Mouse (Mus musculus) thymus, postnatal 25 days (tissue): Measurements from ENCODE around the gene Gas2.

Experiments used
- DNase-seq: peaks from one replicate; pipeline ENCODE4 v3.0.0; 2022

Gas2 gene

DNA sequence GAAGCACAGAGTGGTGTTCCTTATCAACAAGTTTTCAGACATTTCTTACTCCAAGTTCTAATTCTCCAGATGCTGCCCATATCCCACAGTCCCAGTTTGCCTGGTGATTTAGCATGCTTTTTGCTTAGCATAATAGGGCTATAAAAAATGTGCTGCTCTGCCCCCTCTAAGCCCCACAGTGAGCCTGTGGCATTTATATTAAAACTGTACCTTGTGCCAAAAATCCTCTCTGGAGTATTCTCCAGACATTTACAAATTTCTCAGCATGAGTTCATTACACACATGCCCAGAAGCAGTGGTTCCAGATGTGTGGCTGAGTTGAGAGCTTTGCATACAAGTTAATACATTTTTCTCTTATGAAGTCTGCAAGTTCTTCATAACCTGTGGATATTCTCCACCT is 107.6 kb downstream of the Gas2 start:
- no peak for DNase-seq

DNA sequence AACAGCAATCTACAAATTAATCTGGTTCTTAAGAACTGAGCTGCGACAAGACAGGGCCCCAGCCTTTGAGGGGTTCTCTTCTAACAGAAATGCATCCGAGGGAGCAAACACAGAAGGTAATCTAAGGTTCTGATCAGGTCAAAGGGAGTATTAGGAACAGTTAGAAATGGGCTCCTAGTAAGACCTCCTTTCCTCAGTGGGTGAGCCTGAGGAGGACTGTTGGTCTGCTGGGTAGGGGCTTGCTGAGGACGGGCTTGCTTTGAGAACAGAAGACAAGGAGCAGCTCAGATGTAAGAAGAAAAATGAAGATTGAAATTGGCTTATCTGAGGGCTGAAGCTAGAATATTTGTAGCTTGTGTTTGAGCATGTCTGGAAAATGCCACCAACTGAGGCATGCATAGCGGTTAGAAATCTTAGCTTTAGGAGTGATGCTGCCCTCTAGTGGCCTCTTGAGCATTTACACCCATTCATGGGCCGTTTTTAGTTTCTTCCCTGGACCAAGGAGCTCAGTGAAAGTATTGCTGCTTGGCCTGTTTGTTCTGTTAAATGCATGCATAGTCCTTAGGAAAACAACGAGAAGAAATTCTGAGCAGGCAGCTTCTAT is 110.5 kb downstream of the Gas2 start:
- peak; percentile 9 for DNase-seq

DNA sequence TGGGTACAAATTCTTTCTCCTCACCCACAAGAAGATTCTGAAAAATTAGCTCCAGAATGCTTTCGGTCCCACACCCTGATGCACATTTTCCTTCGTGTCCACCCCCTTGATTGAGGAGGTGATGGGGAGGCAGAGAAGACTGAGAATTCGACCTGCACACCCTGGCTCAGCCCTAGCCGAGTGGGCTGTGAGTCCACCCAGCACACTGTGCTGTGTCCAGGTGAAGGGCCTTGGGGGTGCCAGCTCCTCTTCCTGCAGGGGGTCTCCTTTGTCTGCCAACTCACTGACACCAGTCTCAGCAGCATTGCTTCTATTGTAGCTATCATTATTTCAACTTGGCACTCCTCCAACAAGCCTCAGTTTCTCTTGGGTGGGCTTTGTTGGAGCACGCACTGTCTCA is 111.3 kb downstream of the Gas2 start:
- no peak for DNase-seq

DNA sequence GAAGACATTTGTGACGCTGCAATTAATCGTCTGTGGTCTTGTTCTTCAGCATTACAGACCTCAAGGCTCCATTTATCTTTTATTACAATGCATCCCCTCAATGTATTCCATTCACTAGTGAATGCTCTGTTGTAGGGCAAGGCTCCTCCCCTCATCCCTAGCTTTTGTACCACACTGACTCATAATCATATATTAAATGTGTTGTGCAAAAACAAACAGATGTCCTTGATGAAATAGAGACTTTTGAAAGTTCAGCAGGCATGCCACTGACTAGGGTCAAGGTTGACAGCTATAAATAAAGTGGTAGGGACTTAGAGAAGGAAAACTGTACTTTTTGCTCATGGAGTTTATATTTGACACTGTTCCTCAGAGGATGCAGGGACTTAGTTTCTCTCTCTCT is 111.7 kb downstream of the Gas2 start:
- DNase-seq, result no peak

DNA sequence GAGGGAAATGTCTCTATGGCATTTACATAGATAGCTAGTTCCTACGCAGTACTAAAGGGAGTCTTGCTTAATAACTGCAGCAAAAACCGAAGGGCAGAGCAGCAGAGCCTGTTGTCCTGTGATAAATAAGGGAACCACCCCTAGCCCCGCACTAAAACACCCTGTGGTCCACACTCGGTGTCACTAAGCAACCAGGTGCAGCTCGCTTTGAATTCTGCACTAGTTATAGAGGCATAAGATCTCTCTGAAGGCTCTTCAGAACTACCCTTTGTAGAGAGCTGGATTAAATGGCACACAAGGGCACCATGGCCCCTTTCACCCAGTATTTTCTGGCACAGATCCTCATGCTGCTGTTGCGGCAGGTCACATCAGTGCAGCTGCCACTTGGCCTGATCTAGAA is 113.4 kb downstream of the Gas2 start:
- no peak for DNase-seq

DNA sequence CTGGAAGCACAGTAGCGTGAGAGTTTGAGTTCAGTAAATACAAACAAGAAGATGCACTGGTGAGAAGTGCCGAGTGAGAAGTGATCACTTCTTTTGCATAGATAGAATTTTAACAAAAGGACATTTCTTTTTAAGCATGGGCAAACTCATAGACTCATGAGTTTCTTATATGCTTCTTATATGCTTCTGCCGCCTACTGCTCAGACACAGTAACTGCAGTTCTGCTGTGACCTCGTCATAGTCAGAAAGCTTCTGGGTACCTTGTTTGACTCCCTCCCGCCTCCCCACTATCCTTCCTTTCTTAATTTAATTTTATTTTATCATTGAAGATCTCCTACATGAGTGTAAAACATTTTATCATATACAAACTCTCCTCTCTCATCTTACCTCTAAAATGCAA is 117.5 kb downstream of the Gas2 start:
- no peak for DNase-seq

DNA sequence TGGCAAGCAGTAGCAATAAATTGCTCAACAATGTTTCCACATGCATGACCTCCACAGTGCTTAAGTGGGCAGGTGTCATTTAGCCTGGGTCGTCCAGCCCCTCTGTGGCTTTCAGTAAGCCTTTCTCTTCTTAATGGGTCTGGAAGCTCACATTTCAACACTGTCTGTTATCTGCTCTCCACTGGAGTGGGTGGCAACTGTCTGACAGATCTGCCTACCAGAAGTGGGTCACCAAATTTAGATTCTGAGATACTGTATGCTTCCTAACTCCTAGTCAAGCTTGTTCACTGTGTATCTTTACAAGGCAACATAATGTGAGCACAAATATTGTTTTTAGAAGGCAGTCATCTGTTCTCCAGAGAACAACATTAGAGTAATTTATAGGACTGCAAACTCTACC is 120.5 kb downstream of the Gas2 start:
- DNase-seq, result no peak

DNA sequence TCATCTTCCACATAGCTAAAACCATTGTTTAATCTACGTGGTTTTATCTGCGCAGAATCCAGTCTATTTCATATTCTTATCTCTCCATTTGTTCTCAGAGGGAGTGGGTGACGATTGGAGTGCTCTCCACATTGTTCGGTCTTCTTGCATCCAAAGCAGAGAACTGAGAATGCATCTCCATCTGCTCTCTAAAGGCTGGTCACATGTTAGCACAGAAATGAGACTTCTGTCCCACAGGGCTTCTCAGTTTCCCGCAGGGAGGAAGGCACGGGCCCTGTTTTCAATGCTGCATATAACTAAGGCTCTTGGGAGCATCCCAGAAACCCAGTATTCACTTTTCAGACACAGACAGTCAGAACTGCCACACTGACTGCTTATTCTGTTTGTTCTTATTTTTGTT is 123.9 kb downstream of the Gas2 start:
- no peak for DNase-seq

DNA sequence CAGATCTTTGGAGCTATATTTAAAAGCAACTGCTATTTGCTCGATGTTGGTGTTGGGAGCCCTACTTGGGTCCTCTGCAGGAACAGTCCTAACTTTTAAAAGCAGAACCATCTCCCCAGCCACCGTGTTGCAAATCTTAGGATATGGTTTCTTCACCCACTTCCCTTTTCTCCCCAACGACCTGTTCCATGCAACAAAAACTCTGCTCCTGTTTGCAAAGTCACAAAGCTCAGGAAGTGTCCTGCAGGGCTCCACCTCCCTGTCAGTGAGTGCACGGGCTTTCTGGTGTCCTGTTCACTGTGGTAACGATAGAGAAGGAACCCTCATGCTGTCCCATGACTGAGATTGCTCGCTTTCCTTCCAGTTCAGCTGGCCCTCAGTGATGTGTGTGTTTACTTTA is 125.1 kb downstream of the Gas2 start:
- DNase-seq, result no peak

DNA sequence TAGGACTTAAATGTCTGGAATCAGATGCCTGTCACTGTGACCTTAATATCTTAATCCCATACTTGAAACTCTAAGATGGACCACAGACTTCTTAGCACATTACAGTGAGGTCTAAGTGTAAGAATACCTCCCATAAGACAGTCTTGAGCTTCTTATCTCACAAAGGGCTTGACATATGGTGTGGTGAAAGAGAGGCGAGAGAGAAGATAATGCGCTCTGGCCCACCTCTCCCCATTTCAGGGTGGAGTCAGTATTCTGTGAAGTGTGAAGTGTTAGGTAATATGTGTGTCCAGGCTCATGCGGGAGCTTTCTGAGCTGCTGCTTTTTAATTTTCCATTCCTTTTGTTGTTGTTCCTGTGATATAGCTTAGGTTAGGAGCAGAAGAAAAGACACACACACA is 129.2 kb downstream of the Gas2 start:
- DNase-seq, result no peak

DNA sequence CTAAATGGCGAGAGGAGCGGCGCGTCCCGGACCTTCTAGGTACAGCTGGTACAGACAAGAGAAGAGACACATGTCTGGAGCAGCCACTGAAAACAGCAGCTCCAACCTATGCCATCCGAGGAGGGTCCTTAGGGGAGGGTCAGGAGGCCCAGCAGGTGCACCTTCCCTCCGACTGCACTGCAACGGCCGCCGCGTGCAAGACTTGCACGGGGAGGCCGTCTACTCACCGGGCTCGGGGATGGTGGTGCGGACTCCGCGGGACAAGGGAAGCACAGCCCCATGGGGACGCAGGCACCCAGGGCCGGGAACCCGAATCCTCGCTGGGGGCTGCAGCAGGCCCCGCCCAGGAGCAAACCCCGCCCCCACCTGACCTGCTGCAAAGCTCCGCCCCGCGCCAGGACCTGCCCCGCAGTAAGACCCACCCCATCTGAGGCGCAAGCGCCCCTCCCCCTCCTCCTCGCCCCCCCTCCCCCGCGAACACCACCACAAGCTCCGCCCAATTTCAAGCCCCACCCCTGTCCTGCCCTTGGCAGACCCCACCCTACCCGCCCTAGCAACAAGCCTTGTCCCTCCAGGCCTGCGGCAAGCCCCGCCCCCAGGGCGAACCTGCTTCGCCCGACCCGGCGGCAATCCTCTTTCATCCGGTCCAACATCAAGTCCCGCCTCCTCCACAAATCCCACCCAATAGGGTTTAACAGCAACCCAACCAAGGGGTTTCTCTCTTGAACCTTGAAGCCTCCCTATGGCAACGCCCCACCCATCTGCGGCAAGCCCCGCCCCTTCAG is 143.9 kb downstream of the Gas2 start, which contains the start of gene Svip:
Svip (minus strand) TSS at position 508 of the 785 bp plus-strand sequence.
- peak; percentile 57 for DNase-seq

DNA sequence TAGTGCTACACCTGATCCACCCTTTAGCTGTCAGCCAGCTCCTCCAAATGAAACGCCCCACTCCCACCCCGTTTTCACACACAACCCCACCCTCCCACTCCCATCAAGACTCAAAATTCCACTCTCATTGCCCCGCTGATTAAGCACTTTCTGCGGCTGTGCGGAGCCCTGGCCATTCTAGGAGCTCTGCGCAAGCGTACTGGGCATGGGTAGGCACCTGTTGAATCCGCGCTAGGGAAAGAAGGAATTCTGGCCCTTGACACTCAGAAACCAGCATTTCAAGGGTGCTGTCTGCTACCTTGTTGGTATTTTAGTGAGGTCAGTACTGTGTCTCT is 144.4 kb downstream of the Gas2 start:
- no peak for DNase-seq

DNA sequence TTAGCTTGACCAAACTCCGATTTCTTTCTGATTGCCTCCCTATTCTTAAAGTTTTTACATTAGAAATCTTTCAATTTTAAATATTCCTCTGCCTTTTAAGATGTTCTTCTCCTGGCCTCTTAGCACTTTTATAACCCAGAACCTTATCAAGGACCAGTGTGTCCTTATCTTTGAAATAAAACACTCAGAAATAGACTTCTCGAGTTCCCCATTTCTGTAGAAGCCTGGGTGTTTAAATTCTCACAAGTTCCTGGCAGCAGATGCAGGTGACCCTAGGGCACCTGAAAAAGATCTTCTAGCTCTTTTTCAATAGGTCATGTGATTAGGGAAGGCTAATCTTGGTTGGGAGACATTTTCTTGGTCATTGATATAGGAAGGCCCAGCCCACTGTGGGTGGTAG is 145.3 kb downstream of the Gas2 start:
- no peak for DNase-seq

DNA sequence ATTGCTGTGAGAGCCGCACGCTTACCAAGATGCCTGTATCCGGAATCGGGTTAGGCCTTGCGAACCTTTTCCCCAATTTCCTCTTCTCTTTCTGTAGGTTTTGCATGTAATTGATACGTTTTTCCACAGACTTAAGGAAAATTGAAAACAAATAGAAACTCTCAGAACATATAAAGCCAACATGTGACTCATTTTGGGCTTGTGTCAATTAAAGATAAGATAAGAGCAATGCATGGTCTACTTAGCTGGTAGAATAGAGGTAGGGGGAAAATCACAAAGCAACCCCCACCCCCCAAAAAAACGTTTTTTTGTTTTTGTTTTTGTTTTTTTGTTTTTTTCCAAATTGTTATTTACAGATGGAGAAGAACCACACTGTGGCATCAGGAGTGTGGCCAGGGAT is 151.6 kb downstream of the Gas2 start:
- DNase-seq, result no peak

DNA sequence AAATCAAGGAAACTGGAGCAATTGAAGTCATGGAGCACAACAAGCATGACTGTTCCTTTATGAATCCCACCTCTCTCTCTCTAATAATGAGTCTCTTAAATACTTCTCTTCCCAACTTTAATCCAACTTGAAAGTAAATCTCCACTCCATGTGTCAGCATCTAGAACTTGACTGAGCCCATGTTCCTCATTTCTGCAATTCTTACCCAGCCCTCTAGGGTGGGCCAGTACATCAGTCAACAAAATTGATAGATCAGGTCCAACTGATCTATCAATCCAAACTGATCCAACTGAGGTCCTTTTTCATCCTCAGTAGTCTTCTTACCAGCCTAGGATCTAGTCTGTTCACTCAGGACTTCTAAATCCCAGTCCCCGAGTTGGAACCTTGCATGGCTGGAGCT is 153.4 kb downstream of the Gas2 start:
- no peak for DNase-seq

DNA sequence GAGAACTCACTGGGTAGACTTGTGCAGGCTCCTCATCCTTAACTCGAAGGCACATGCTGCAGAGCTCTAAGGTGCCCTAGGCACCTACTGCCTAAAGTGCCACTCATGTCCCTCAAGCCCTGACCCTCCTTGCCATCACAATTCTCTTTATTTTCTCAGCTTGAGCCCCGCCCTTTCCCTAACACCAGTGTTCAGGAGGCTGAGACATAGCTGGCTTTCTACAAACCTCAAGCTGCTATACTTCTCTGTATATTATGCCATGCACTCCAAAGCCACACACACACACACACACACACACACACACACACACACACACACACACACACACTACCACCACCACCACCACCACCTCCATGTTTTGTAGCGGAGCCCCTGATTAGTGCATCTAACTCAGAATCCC is 153.8 kb downstream of the Gas2 start, which contains the start of gene 1700015G11Rik:
1700015G11Rik (minus strand) TSS at position 101 of the 400 bp plus-strand sequence.
- DNase-seq, result no peak

DNA sequence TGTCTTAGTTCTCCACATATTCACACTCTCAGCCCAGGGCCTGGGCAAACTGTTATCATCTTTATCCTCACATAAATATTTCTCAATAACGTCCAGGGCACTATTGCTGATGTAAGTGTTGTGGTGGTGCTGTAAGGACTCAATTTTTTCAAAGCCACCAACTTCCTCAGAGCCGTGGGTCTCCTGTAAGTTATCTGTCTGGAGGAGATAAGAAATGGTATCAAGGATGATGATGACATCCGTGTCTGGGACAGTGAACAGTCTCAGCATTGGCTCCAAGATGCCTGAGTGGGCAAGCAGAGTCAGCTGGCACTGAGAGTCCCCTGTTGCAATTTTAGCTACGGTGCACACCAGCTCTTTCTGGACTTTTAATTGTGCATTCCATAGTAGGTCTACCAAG is 160.2 kb downstream of the Gas2 start:
- no peak for DNase-seq

DNA sequence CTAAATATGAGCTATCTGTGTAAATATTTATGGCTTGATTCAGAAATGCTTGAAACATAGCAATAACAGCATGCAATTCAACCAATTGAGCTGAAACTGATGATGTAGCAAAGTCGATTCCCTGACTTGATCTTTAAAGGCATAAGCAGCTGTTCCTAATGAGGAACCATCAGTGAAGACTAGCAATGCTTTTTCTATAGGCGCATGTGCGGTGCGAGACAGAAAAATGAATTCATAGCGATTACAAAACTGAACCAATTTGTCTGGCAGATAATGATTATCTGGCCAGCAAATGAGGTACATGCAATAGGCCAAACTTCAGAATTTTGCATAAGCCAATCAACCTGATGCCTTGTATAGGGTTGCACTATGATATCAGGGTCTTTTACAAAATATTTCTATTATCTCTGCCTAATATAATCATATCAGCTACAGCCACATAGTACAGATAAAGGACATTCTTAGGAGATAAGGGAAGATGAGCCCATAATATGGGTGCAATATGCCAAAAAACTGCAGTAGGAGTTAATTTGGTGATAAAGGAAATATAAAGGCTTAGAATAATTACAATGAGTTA is 162.3 kb downstream of the Gas2 start:
- no peak for DNase-seq

DNA sequence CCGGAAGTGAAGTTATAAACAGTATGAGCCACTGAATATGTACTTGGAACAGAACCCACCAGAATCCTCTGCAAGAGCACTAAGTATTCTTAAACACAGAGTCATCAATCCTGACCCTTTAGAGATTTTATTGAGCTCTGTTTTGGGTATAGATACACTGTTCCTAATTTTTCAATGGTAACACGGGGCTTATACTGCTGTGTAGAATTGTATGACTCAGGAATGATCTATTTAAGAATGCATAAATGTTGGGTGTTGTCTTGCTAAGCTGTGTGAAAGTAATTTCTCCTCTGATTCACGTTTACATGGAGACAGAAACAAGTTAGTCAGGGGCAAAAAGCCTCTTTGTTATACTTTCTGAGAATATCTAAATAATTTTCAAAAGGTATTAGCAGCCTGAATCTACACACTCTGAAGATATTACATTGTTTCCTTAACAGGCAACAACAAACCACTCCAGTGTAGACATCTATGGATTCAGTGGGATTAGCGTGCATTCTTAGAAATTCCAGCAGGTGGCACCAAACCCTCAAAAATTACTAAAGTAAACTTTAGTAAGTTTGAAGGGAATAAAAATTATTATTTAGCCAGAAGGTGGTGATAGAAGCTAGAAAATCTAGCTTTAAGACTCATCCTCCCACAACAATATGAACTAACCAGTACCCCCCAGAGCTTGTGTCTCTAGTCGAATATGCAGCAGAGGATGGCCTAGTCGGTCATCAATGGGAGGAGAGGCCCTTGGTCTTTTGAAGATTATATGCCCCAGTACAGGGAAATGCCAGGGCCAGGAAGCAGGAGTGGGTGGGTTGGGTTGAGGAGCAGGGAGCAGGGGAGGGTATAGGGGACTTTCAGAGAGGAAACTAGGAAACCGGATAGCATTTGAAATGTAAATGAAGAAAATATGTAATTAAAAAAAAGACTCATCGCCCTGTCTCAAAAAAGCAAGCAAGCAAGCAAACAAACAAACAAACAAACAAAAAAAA is 176.1 kb downstream of the Gas2 start:
- no peak for DNase-seq
